Mouse (Mus musculus): ENCODE data around the gene Trip6.
A peak's percentile ranks its signal among the peaks of the same experiment; 100 is the strongest.
"Not testable (repeated sequence)": the region's sequence is repeated elsewhere in the genome, so short reads cannot be mapped to it uniquely, and the experiment has no call there.

Trip6 gene

DNA sequence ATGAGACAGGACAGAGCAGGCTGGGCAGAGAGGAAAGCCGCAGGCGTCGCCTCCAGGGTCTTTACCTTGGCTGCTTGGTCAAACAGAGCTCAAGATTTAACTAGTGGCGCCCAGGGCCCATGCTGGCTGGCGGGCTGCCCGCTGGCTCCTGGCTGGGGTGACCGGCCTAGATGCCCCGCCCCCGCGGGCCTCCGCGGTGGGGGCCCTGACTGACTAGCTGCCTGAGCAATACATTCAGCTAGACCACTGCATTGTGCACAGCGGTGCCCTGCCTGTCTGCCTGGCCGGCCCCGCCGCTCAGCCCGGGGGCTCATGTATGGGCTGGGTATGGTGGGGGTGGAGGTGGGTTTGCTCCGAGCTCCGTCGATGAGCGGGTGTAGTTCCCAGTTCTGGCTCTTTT lies 13.0 kb downstream of the Trip6 start:
- DNase-seq (ENCODE audit: low spot score): peak; percentile 92

DNA sequence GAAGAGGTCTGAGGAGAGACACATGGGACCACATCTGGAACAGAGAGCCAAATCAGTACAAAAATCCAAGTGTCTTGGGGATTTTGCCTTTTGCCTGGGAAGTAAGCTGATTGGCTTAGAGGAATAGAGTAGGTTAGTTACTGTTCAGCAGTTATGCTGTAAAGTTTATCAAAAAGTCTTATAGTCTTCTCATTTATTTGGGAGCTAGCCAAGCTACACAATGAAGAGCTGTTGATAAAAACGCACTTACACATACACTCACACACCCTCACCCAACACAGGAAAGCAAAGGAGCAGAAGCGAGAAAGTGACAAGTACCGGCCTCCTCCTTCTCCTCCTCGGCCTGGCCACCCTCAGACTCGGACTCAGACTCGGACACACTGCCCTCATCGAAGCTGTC lies 15.0 kb downstream of the Trip6 start:
- no peak for DNase-seq (ENCODE audit: low spot score)

DNA sequence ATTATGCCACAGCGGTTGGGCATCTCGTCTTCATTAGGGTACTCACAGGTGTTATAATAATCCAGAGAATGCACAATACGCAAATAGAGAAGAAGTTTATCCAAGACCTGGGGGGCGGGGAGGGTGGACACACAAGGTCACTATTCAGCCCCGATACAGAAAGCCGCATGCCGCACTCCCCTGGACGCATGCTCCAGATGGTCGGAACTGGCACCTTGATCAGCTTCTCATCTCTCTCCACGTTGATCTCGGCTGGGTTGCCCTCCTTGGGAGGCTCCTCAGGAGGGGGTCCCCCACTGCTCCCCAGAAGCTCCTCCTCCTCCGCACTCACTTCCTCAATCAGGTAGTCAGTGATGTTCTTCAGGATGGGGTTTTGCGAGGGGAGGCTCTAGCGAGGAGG lies 17.1 kb downstream of the Trip6 start:
- no peak for DNase-seq (ENCODE audit: low spot score)

DNA sequence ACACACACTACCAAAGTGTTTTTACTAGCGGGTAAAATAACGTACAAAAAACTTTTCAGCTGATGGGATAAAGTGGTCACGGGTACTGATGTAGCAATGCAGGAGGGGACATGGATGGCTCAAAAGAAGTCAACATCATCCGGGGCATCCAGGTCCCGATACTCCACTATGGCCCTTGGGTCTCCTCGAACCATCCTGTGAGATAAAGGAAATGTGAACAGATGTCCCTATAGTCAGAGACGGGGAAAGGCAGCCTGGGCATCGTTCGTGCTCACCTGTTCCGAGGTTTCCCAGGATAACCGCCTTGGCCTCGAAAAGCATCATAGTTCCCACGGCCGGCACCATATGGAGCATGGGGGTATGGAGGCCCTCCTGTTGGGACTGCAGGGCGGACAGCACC lies 18.5 kb downstream of the Trip6 start:
- no peak for DNase-seq (ENCODE audit: low spot score)

DNA sequence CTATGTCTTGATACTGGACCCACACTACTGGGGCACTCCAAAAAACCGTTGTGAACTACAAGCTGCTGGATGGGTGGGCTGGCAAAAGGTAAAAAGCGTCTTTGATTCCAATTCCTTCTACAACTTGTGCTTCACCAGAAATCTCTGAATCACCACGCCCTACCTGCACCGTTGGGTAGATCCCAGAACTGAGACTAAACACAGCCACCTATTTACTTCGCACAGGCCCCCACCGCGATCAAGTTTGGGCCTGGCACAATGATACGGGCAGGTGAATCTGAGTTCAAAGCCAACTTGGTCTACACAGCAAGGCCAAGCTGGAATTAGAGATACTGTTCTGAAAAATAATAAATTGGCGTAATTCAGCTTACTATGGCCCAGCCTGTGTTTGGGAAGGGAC lies 18.9 kb downstream of the Trip6 start:
- no peak for DNase-seq (ENCODE audit: low spot score)

DNA sequence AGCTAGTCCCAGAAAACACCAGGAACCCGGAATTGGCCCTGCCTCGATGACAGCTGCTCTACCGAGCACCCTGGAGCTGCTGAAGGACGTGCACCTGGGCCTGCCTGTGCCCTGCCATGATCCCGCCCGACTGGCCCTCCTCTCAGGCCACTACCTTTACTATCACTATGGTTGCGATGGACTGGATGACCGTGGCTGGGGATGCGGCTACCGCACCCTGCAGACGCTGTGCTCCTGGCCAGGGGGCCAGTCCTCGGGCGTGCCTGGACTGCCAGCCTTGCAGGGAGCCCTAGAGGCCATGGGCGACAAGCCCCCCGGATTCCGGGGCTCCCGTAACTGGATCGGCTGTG lies 19.5 kb downstream of the Trip6 start:
- DNase-seq (ENCODE audit: low spot score): no peak

DNA sequence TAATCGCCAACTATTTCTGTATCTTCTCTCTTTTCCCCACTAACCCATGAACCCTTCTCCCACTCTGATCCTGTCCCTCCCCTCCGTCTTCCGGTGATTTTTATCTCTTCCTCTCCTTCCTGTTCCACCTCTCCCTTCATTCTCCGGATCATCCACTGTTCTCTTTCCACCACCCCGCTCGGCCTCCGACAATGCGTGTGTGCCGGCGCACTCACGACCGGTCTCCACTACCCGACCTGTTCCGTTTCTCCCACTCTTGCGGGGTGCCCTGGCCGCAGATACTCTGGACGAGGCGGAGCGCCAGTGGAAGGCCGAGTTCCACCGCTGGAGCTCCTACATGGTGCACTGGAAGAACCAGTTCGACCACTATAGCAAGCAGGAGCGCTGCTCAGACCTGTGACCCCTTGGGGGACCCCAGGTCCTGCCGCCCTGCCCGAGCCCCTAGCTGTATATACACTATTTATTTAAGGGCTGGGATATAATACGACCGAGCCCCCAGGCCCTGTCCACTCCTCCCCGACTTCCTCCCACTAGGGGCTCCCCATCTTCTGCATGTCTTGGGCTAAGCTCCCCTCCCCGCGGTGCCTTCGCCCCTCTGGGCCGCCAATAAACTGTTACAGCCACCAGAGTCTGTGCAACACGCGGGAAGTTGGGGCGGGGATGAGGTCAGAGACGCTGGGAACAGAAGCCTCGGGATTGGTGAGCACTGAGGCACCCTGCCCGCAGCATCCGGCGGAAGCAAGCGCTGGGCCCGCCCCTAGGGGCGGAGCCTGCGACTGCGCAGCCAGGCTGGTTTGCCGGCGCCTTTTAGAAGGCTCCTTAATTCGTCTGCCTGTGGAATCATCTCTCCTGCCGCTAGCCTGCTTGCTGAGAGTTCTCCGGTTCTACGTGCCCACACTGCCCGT lies 20.1 kb downstream of the Trip6 start, which contains the start of gene Ufsp1:
Gene Ufsp1, plus strand, starts transcription at position 791 of the 905 bp plus-strand sequence.
- peak; percentile 99 for DNase-seq (ENCODE audit: low spot score)

DNA sequence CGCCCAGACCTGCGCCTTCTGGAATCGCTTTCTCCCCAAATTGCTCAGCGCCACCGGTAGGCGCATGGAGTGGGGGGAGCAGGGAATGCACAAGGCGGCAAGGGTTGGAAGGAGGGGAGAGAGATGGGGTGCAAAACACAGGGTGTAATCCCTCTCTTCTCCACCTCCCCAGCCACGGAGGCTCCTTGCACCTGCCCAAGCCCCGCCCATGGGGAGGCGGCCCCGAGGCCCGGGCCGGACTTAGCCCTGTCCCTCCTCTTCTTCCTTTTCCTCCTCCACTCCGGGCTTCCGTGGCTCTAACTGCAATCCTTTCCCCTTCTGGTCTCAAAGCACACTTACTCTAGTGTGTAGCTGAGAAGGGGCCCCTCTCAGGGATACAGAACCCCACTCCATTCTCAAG lies 20.9 kb downstream of the Trip6 start:
- DNase-seq (ENCODE audit: low spot score): peak; percentile 82

DNA sequence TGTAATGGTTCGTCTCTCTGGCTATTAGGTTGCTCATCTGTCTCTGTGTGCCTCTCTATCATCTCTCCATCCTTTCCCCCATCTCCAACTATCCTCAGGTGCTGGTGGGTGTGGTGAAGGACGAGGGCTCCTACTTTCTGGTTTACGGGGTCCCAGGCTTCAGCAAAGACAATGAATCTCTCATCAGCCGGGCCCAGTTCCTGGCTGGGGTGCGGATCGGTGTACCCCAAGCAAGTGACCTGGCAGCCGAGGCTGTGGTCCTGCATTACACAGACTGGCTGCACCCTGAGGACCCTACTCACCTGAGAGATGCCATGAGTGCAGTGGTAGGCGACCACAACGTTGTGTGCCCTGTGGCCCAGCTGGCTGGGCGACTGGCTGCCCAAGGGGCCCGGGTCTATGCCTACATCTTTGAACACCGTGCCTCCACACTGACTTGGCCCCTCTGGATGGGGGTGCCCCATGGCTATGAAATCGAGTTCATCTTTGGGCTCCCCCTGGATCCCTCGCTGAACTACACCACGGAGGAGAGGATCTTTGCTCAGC lies 22.8 kb downstream of the Trip6 start:
- DNase-seq (ENCODE audit: low spot score): no peak

DNA sequence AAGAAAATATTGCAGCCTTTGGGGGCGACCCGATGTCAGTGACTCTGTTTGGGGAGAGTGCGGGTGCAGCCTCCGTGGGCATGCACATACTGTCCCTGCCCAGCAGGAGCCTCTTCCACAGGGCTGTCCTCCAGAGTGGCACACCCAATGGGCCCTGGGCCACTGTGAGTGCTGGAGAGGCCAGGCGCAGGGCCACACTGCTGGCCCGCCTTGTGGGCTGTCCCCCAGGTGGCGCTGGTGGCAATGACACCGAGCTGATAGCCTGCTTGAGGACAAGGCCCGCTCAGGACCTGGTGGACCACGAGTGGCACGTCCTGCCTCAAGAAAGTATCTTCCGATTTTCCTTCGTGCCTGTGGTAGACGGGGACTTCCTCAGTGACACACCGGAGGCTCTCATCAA lies 23.5 kb downstream of the Trip6 start:
- DNase-seq (ENCODE audit: low spot score): peak; percentile 81

DNA sequence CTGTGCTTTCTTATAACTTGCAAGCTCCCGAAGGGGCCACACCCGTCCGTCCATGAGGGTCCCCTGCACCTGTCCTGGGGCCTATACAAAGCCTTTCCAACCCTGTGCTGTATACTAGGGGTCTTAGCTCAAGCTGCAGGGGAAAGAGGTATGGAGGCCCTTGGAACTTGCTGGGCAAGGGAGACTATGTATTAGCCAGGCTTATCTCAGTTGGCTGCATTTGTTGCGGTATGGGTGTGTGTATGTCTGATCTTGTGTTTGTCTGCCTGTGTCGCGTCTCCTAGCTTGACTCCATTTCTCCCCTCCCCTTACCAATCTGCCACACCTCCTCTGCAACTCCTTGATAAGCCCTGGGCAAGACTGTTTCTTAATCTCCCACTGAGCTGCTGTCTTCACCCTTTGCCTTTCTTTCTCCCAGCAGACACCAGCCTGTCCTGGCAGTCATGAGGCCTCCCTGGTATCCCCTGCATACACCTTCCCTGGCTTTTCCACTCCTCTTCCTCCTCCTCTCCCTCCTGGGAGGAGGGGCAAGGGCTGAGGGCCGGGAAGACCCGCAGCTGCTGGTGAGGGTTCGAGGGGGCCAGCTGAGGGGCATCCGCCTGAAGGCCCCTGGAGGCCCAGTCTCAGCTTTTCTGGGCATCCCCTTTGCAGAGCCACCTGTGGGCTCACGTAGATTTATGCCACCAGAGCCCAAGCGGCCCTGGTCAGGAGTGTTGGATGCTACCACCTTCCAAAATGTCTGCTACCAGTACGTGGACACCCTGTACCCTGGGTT lies 24.4 kb downstream of the Trip6 start:
- DNase-seq (ENCODE audit: low spot score): no peak

DNA sequence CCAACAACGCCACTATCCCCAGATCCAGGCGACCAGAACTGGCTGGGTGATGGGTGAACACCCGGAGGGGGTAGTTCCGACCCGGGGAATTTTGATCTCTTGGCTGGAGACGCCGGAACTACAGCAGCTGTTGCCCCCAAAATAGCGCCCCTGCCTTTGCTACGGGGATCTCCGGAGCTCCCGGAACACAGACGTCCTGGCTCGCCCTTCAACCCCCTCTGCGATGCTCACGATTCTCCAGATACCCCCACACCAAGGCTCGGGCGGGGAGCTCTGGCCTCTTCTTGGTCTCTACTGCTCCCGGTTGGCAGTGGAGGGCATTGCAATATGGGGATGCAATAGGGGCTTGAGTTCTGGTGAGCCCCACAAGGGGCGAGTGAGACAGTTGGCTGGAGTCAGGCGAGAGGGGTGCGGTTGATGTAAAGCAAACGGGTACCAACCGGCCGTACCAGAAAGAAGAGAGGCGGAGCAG lies 25.2 kb downstream of the Trip6 start:
- DNase-seq (ENCODE audit: low spot score): peak; percentile 91

DNA sequence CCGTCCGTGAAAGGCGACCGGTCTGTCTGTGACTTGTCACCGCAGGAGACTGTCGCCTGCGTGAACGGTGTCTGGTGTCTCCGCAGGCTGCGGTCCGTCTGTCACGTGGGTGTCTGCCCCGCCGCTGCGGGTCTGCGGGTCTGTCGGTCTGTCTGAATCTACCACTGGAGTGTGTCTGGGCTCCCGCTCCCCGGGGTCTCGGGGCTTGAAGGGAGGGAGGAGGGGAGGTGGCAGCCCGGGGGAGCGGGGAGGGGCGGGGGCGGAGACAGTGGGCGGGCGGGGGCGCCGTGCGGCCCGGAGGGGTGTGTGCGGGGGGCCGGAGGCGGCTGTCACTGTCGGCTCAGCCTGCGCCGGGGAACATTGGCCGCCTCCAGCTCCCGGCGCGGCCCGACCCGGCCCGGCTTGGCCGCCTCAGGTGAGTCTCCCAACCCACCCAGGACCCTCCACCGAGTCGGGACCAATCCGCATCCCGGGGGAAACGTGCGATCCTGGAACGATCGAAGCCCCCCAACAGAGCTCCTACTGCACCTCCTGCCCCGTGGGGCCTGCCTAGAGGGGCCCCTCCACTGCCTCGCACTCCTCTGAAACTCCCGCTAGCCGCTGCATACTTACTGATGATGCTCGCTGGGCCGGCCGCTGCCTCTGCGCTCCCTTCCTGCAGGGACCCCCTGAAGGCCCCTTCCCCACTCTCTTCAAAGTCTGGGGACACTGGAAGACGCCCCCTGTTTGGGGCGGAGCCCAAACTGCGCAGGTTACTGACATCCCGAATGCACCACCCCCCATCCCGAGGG lies 26.1 kb downstream of the Trip6 start:
- DNase-seq (ENCODE audit: low spot score): peak; percentile 63

DNA sequence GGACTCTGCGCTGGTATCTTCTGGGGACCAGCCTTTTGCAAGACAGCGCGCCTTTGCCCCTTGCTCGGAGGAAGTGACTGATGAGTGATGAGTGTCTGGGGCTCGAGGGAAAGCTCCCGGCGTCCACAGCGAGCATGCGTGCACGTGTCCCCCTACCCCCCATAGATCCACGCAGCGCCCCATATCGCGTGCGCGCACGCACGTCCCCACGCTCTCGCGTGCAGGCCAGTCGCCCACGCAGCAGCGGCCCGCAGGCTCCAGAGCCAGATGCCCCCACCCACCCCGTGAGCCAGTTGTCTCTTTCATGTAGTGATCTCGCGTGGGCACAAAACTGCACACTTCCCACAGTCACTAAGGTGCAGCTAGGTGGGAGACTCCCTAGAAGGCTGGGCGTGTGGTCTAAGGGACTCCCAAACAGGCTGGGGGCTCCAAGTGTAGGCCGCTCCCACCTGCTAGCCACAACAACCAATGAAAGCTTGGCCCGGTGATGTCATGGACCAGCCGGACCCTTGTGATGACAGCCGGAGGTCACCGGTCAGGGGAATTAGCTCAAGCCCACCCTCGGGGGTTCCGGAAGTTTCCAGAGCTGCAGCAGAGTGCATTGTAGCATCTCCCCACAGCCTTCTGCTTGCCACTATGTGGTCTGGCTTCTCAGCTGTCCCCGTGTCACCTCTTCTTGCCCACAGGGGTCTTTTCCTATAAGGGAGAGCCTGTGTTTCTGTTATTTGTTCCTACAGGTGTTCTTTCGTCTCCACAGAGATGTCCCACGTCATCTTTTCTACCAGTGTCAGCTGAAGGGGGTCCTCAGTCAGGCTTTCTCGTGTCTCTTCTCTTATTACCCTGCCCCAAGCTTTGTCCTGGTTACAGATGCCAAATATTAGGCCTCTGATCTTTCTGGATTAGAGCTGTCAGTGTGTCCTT lies 26.9 kb downstream of the Trip6 start, which contains the start of gene Ache:
Gene Ache, plus strand, starts transcription at position 488 of the 921 bp plus-strand sequence.
- DNase-seq (ENCODE audit: low spot score): peak; percentile 87

DNA sequence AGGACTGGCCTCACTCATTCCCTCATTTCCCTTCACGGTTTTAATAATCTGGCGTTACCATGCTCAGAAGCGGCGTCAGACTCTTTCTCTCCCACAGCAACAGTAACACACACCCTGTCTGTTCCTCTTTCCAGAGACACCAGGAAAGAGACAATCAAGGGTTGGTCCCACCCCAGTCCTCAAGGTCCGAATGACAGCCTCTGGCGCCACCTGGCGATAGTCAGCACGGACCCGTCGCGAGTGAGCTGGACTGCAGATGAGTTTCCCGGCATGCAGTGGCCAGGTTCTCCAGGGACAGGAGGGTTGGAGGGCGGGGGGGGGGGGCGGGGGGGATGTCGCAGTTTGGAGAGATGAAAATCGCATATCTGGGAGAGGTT lies 27.6 kb downstream of the Trip6 start:
- DNase-seq (ENCODE audit: low spot score): peak; percentile 97

DNA sequence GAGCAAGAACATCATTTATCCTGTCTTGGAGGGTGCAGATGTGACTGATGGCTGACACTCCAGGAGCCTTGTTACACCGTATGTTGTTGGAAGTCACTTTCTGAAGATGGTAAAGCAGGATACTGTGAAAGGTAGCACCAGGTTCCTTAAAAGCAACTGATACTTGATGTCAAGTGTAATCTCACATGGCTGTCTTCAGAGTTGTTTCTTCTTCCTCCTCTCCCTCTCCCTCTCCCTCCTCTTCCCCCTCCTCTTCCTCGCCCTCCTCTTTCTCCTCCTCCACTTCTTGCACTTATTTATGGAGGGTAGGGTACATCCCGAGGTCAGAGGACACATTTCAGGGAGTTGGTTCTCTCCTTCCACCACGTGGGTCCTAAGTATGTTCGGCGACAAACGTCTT lies 28.2 kb downstream of the Trip6 start:
- DNase-seq (ENCODE audit: low spot score): no peak

DNA sequence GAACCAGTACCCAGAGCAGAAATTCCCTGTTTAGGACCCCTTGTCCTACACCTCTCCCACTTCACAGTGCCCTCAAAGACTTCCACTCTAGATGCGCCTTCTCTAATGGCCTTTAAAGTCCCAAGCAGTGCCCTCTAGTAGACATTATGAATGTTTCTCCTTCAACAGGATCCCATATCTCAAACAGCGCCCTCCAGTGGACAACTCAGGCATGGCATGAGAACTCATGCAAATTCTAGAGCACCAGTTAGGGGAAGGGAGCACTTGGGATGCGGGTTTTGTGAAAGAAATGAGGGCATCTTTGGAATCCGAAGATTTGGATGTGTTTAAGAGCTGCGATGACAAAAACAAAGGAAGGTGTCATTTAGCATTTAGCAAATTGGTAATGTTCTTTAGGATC lies 29.2 kb downstream of the Trip6 start:
- DNase-seq (ENCODE audit: low spot score): peak; percentile 66

DNA sequence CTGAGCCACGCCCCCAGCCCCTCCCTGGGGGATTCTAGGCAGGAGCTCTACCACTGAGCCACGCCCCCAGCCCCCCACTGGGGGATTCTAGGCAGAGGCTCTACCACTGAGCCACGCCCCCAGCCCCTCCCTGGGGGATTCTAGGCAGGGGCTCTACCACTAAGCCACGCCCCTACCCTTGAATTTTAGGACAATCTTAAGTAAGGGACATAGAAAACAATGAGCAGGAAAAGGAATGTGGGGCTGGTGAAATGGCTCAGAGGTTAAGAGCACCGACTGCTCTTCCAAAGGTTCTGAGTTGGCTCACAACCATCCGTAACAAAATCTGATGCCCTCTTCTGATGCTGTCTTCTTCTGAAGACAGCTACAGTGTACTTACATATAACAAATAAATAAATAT lies 29.8 kb downstream of the Trip6 start:
- DNase-seq (ENCODE audit: low spot score): not testable (repeated sequence)

DNA sequence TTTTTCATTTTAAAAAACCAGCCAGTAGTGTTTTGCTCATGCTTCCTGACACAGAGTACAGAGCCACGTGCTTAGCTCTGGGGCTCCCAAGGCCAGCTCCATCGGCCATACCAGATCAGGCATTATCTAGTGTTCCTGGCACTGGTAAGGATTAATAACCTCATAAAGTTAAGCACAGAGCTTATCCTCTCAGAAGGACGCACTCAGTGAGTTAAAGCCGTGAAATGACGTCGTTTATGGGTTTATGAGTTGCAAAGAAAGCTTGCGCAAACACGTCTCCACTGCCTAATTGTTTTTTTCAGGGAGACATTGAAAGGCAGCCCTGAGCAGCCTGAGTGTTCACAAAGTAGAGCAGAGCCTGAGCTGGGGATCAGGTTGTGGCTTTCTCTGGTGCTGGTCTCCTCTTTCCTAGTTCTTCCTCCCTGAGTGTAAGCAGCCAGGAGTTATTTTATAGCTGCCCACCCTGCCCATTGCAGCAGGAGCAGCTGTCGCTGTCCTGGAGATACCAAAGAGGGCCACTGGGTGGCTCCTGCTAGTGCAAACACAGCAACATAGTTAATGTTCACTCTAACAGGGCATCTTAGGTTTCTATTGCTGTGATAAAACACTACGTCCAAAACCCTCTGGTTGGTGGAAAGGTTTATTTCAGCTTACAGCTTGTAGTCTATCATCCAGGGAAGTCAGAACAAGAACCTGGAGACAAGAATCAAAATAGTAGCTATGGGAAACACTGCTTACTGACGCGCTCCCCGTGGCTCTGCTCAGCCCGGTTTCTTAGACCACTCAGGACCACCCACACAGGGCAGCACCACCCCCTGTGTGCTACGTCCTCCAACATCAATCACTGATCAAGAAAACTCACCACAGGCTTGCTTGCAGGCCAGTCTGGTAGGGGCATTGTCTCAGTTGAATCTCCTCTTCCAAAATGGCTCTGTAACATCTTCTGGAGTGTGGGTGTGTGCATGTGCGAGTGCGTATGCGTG lies 36.6 kb downstream of the Trip6 start:
- DNase-seq (ENCODE audit: low spot score): peak; percentile 60

All from MN1 (cell line).